Mouse (Mus musculus) heart, postnatal 25 days (tissue): ENCODE measurements at regions not wholly inside any gene's neighbourhood (a gene's known extent, or its start where the extent isn't known, plus 50 kb on each side); places are given as distances from the start of the nearest gene placed in this dataset.

Source experiments
- DNase-seq: peaks from one replicate; pipeline ENCODE4 v3.0.0; 2022; ENCODE audit warnings: low spot score
- intact Hi-C: fragments of 180-260 bp; cut with DNase I; formaldehyde crosslinking; loops from one replicate; pipeline ENCODE4 v1.15.1; 2025

GRCm38 (mm10) chrX:147616374-147616773, 62.5 kb upstream of the Lrch2 start:
- no peak for DNase-seq
- intact Hi-C loops: no loop called here

- no peak for DNase-seq
- intact Hi-C loops: loop anchor here (2.0 to 5.0 kb wide), 2 partner anchors 536 to 554 kb away; no protein-coding TSS in a partner anchor
These were observed 54.8 kb upstream of the Lrch2 start for GRCm38 (mm10) chrX:147608660-147609059.
